Mouse (Mus musculus) neural tube, embryonic 12.5 days (tissue): ENCODE data around the gene B3gnt2. TPM values are rescaled to one million over a fixed set of nuclear protein-coding genes. Genes with fewer than 3 reads are reported as not detected.

Experiments used
- ATAC-seq: fragments of 200-750 bp; cut with Nextera tagmentation; 2 replicates; pipeline ENCODE4 v1.8.0; 2017; ENCODE audit warnings: low read depth, mild to moderate bottlenecking, moderate TSS enrichment, moderate library complexity; ENCODE audit not compliant: low FRiP score
- H3K27ac ChIP-seq: fragments of 300-500 bp; sonication (generic); 2 replicates; pipeline ENCODE4 v1.5.1; 2016
- H3K27me3 ChIP-seq: fragments of 300-500 bp; sonication (generic); replicated peaks from 2 replicates; pipeline ENCODE4 v1.6.1; 2016; ENCODE audit warnings: mild to moderate bottlenecking
- H3K36me3 ChIP-seq: fragments of 300-500 bp; sonication (generic); 2 replicates; pipeline ENCODE4 v1.6.1; 2016; ENCODE audit warnings: mild to moderate bottlenecking
- H3K4me1 ChIP-seq: fragments of 300-500 bp; sonication (generic); 2 replicates; pipeline ENCODE4 v1.6.1; 2016
- H3K4me2 ChIP-seq: fragments of 300-500 bp; sonication (generic); replicated peaks from 2 replicates; pipeline ENCODE4 v1.6.1; 2016; ENCODE audit warnings: mild to moderate bottlenecking
- H3K4me3 ChIP-seq: fragments of 300-500 bp; sonication (generic); 2 replicates; pipeline ENCODE4 v1.5.1; 2016
- H3K9ac ChIP-seq: fragments of 300-500 bp; sonication (generic); 2 replicates; pipeline ENCODE4 v1.6.1; 2016; ENCODE audit warnings: mild to moderate bottlenecking
- H3K9me3 ChIP-seq: fragments of 300-500 bp; sonication (generic); 2 replicates; pipeline ENCODE4 v1.6.1; 2016; ENCODE audit warnings: mild to moderate bottlenecking
- WGBS: fragments of 180-500 bp; shearing (Covaris S2); methylation state at CpG from one replicate; pipeline ENCODE4 v1.1.7; 2016; 5-methylcytosine and 5-hydroxymethylcytosine counted together
- polyA plus RNA-seq: library from polyadenylated mRNA; unstranded; fragments of >200 nt; fragmentation: Nextera tagmentation; extraction: Ambion mirVana; gene quantifications from 2 replicates; pipeline ENCODE4 v1.2.1, GENCODE M21; 2016

Gene B3gnt2
- polyA plus RNA-seq = 2.2 and 3.0 TPM in 2 replicates

- Histone ChIP-seq H3K27me3 (peaks cover 65% of the 10 kb centered on the region), H3K27ac (no peak within 1 kb of the TSS), H3K4me2 (peak within 1 kb of the TSS; percentile 99), H3K4me1 (peaks cover 21% of the 10 kb centered on the region), H3K9me3 (no peaks in the 10 kb centered on the region), H3K36me3 (no peaks in the 10 kb centered on the region), H3K4me3 (peak within 1 kb of the TSS; percentile 70), H3K9ac (peak within 1 kb of the TSS; percentile 5; the same call in 1 of the 2 replicates)
- WGBS = 5% methylated on average over 41 of the region's 41 CpGs
- ATAC-seq = peak; percentile 8
These were observed at the start of gene B3gnt2 for GRCm38 (mm10) chr11:22860335-22861227. Gene B3gnt2 (minus strand): TSS chr11:22860961.

GRCm38 (mm10) chr11:22906453-22906865 lies 45.7 kb upstream of the B3gnt2 start:
- Histone ChIP-seq H3K9ac (no peak overlapping the region), H3K4me1 (no peaks in the 10 kb centered on the region), H3K36me3 (no peaks in the 10 kb centered on the region), H3K27ac (no peak overlapping the region), H3K4me3 (no peak overlapping the region), H3K27me3 (no peaks in the 10 kb centered on the region), H3K9me3 (no peaks in the 10 kb centered on the region), H3K4me2 (no peak overlapping the region)
- ATAC-seq = no peak

- Histone ChIP-seq H3K4me3 (no peak overlapping the region), H3K4me1 (no peaks in the 10 kb centered on the region), H3K27ac (no peak overlapping the region), H3K27me3 (no peaks in the 10 kb centered on the region), H3K4me2 (no peak overlapping the region), H3K9ac (no peak overlapping the region), H3K9me3 (no peaks in the 10 kb centered on the region), H3K36me3 (no peaks in the 10 kb centered on the region)
- no peak for ATAC-seq
- 96% methylated on average over 2 of the region's 2 CpGs for WGBS
These were observed 42.2 kb upstream of the B3gnt2 start for GRCm38 (mm10) chr11:22902923-22903322.

GRCm38 (mm10) chr11:22900041-22900440 lies 39.3 kb upstream of the B3gnt2 start:
- no peak overlapping the region for H3K4me3 ChIP-seq
- no peaks in the 10 kb centered on the region for H3K36me3 ChIP-seq
- no peak overlapping the region for H3K9ac ChIP-seq
- H3K27me3 ChIP-seq = no peaks in the 10 kb centered on the region
- no peaks in the 10 kb centered on the region for H3K9me3 ChIP-seq
- ATAC-seq = no peak
- no peak overlapping the region for H3K4me2 ChIP-seq
- no peak overlapping the region for H3K27ac ChIP-seq
- 84% methylated on average over 3 of the region's 3 CpGs for WGBS
- H3K4me1 ChIP-seq = no peaks in the 10 kb centered on the region

- no peak overlapping the region for H3K27ac ChIP-seq
- no peaks in the 10 kb centered on the region for H3K9me3 ChIP-seq
- no peak overlapping the region for H3K4me2 ChIP-seq
- 0 out of 2 replicates have a peak, but pooled peaks cover 4% of the 10 kb centered on the region for H3K4me1 ChIP-seq
- H3K4me3 ChIP-seq = no peak overlapping the region
- no peaks in the 10 kb centered on the region for H3K27me3 ChIP-seq
- WGBS = 94% methylated on average over 4 of the region's 4 CpGs
- H3K9ac ChIP-seq = no peak overlapping the region
- no peaks in the 10 kb centered on the region for H3K36me3 ChIP-seq
- no peak for ATAC-seq
These were observed 36.9 kb upstream of the B3gnt2 start for GRCm38 (mm10) chr11:22897642-22898041.

GRCm38 (mm10) chr11:22897127-22897526 lies 36.4 kb upstream of the B3gnt2 start:
- Histone ChIP-seq H3K36me3 (no peaks in the 10 kb centered on the region), H3K27ac (no peak overlapping the region), H3K9me3 (no peaks in the 10 kb centered on the region), H3K9ac (no peak overlapping the region), H3K27me3 (no peaks in the 10 kb centered on the region), H3K4me1 (0 out of 2 replicates have a peak, but pooled peaks cover 4% of the 10 kb centered on the region), H3K4me2 (no peak overlapping the region), H3K4me3 (no peak overlapping the region)
- no peak for ATAC-seq
- WGBS = 93% methylated on average over 4 of the region's 4 CpGs

- H3K27ac ChIP-seq = no peak overlapping the region
- H3K4me3 ChIP-seq = no peak overlapping the region
- ATAC-seq = peak; percentile 87
- 0 out of 2 replicates have a peak, but pooled peaks cover 4% of the 10 kb centered on the region for H3K4me1 ChIP-seq
- no peaks in the 10 kb centered on the region for H3K9me3 ChIP-seq
- 54% methylated on average over 3 of the region's 3 CpGs for WGBS
- H3K27me3 ChIP-seq = no peaks in the 10 kb centered on the region
- H3K36me3 ChIP-seq = no peaks in the 10 kb centered on the region
- no peak overlapping the region for H3K4me2 ChIP-seq
- no peak overlapping the region for H3K9ac ChIP-seq
These were observed 32.3 kb upstream of the B3gnt2 start for GRCm38 (mm10) chr11:22893075-22893474.

- Histone ChIP-seq H3K4me3 (no peak overlapping the region), H3K27me3 (no peaks in the 10 kb centered on the region), H3K27ac (no peak overlapping the region), H3K4me2 (no peak overlapping the region), H3K9me3 (no peaks in the 10 kb centered on the region), H3K9ac (no peak overlapping the region), H3K4me1 (0 out of 2 replicates have a peak, but pooled peaks cover 4% of the 10 kb centered on the region), H3K36me3 (no peaks in the 10 kb centered on the region)
- no peak for ATAC-seq
- whole genome bisulfite sequencing = 81% methylated on average over 6 of the region's 6 CpGs
These were observed 31.7 kb upstream of the B3gnt2 start for GRCm38 (mm10) chr11:22892466-22892865.

GRCm38 (mm10) chr11:22891876-22892275 lies 31.1 kb upstream of the B3gnt2 start:
- 88% methylated on average over 7 of the region's 7 CpGs for WGBS
- Histone ChIP-seq H3K4me3 (no peak overlapping the region), H3K9ac (no peak overlapping the region), H3K36me3 (no peaks in the 10 kb centered on the region), H3K9me3 (no peaks in the 10 kb centered on the region), H3K27ac (no peak overlapping the region), H3K4me2 (no peak overlapping the region), H3K4me1 (0 out of 2 replicates have a peak, but pooled peaks cover 4% of the 10 kb centered on the region), H3K27me3 (no peaks in the 10 kb centered on the region)
- no peak for ATAC-seq

GRCm38 (mm10) chr11:22891242-22891641 lies 30.5 kb upstream of the B3gnt2 start:
- ATAC-seq = no peak
- Histone ChIP-seq H3K36me3 (no peaks in the 10 kb centered on the region), H3K27ac (no peak overlapping the region), H3K4me1 (0 out of 2 replicates have a peak, but pooled peaks cover 4% of the 10 kb centered on the region), H3K4me3 (no peak overlapping the region), H3K4me2 (no peak overlapping the region), H3K9ac (no peak overlapping the region), H3K9me3 (no peaks in the 10 kb centered on the region), H3K27me3 (no peaks in the 10 kb centered on the region)
- WGBS = 78% methylated on average over 9 of the region's 9 CpGs

- H3K4me1 ChIP-seq = 0 out of 2 replicates have a peak, but pooled peaks cover 4% of the 10 kb centered on the region
- 95% methylated on average over 3 of the region's 3 CpGs for WGBS
- no peak overlapping the region for H3K27ac ChIP-seq
- no peak overlapping the region for H3K4me3 ChIP-seq
- no peaks in the 10 kb centered on the region for H3K36me3 ChIP-seq
- no peak for ATAC-seq
- H3K9ac ChIP-seq = no peak overlapping the region
- no peak overlapping the region for H3K4me2 ChIP-seq
- H3K9me3 ChIP-seq = no peaks in the 10 kb centered on the region
- H3K27me3 ChIP-seq = no peaks in the 10 kb centered on the region
These were observed 28.5 kb upstream of the B3gnt2 start for GRCm38 (mm10) chr11:22889224-22889623.

GRCm38 (mm10) chr11:22886991-22887390 lies 26.2 kb upstream of the B3gnt2 start:
- WGBS = 96% methylated on average over 4 of the region's 4 CpGs

More at GRCm38 (mm10) chr11:22886991-22887390, 26.2 kb upstream of the B3gnt2 start:
- Histone ChIP-seq H3K27ac (no peak overlapping the region), H3K4me2 (no peak overlapping the region), H3K4me3 (no peak overlapping the region), H3K4me1 (no peaks in the 10 kb centered on the region), H3K27me3 (no peaks in the 10 kb centered on the region), H3K9ac (no peak overlapping the region), H3K36me3 (no peaks in the 10 kb centered on the region), H3K9me3 (no peaks in the 10 kb centered on the region)
- ATAC-seq = no peak
